Mouse (Mus musculus): ENCODE data around the gene Tdrd9. TPM values are rescaled to one million over a fixed set of nuclear protein-coding genes. Genes with fewer than 3 reads are reported as not detected.
"Not testable (repeated sequence)": the region's sequence is repeated elsewhere in the genome, so short reads cannot be mapped to it uniquely, and the experiment has no call there.

The Tdrd9 gene
- under 1 TPM; 0.27 to 0.93 (median 0.55) TPM for total RNA-seq (2022)

GRCm38 (mm10) chr12:111971231-111971686 is at the start of gene Tdrd9:
Gene Tdrd9, plus strand, starts transcription at chr12:111971559.
- DNase-seq (ENCODE audit: low spot score in 2 of 2) = no peak

GRCm38 (mm10) chr12:111923117-111923516 is 48.2 kb upstream of the Tdrd9 start:
- DNase-seq (ENCODE audit: low spot score in 2 of 2) = no peak

GRCm38 (mm10) chr12:111927338-111927737 is 44.0 kb upstream of the Tdrd9 start:
- DNase-seq (ENCODE audit: low spot score in 2 of 2) = no peak

- DNase-seq (ENCODE audit: low spot score in 2 of 2) = no peak
Measured at GRCm38 (mm10) chr12:111928411-111928966, 42.9 kb upstream of the Tdrd9 start.

GRCm38 (mm10) chr12:111931411-111932025 is 39.8 kb upstream of the Tdrd9 start:
- DNase-seq (ENCODE audit: low spot score in 2 of 2) = no peak

- DNase-seq (ENCODE audit: low spot score in 2 of 2) = no peak
Measured at GRCm38 (mm10) chr12:111932513-111932912, 38.8 kb upstream of the Tdrd9 start.

- DNase-seq (ENCODE audit: low spot score in 2 of 2) = no peak
Measured at GRCm38 (mm10) chr12:111933032-111933704, 38.2 kb upstream of the Tdrd9 start.

GRCm38 (mm10) chr12:111933971-111934370 is 37.4 kb upstream of the Tdrd9 start:
- no peak for DNase-seq (ENCODE audit: low spot score in 2 of 2)

GRCm38 (mm10) chr12:111936706-111937550 is 34.4 kb upstream of the Tdrd9 start:
- no peak for DNase-seq (ENCODE audit: low spot score in 2 of 2)

GRCm38 (mm10) chr12:111938623-111939177 is 32.7 kb upstream of the Tdrd9 start:
- DNase-seq (ENCODE audit: low spot score in 2 of 2) = no peak

GRCm38 (mm10) chr12:111943421-111944064 is 27.8 kb upstream of the Tdrd9 start:
- no peak for DNase-seq (ENCODE audit: low spot score in 2 of 2)

- DNase-seq (ENCODE audit: low spot score in 2 of 2) = not testable (repeated sequence)
Measured at GRCm38 (mm10) chr12:111944065-111944987, 27.0 kb upstream of the Tdrd9 start.

GRCm38 (mm10) chr12:111945115-111945514 is 26.2 kb upstream of the Tdrd9 start:
- DNase-seq (ENCODE audit: low spot score in 2 of 2) = no peak

GRCm38 (mm10) chr12:111945765-111946655 is 25.3 kb upstream of the Tdrd9 start:
- not testable (repeated sequence) for DNase-seq (ENCODE audit: low spot score in 2 of 2)

GRCm38 (mm10) chr12:111946716-111947115 is 24.6 kb upstream of the Tdrd9 start:
- no peak for DNase-seq (ENCODE audit: low spot score in 2 of 2)

- no peak for DNase-seq (ENCODE audit: low spot score in 2 of 2)
Measured at GRCm38 (mm10) chr12:111950486-111950885, 20.9 kb upstream of the Tdrd9 start.

- no peak for DNase-seq (ENCODE audit: low spot score in 2 of 2)
Measured at GRCm38 (mm10) chr12:111951701-111952100, 19.7 kb upstream of the Tdrd9 start.

GRCm38 (mm10) chr12:111956173-111956572 is 15.2 kb upstream of the Tdrd9 start:
- no peak for DNase-seq (ENCODE audit: low spot score in 2 of 2)
